Mouse (Mus musculus): ENCODE results near the gene Zbtb34. TPM values are rescaled to one million over a fixed set of nuclear protein-coding genes. Genes with fewer than 3 reads are reported as not detected.

Zbtb34 gene
- polyA plus RNA-seq, 1 experiment from 2014 or later: 3.8 TPM

GRCm38 (mm10) chr2:33439980-33440670 lies 9.0 kb upstream of the Zbtb34 start:
- peaks cover 23% of the 10 kb centered on the region for H3K4me1 ChIP-seq (ENCODE audit: control insufficient read depth, insufficient read depth, low read length)
- ATAC-seq (replicated peaks; ENCODE audit: extremely low read depth, insufficient read depth, low FRiP score): no peak

GRCm38 (mm10) chr2:33439471-33439881 lies 8.4 kb upstream of the Zbtb34 start:
- Histone ChIP-seq H3K9me3 (replicated peaks; ENCODE audit: control insufficient read depth, low read length) (no peaks in the 10 kb centered on the region), H3K4me2 (ENCODE audit: low read depth, low read length) (no peak overlapping the region), H3K36me3 (ENCODE audit: control insufficient read depth, insufficient read depth) (no peaks in the 10 kb centered on the region), H3K4me1 (ENCODE audit: control insufficient read depth, insufficient read depth, low read length) (peaks cover 16% of the 10 kb centered on the region), H3K9ac (ENCODE audit: low read length) (no peak overlapping the region), H3K4me3 (ENCODE audit: low read length) (no peak overlapping the region), H3K27ac (ENCODE audit: low read length) (no peak overlapping the region), H3K27me3 (ENCODE audit: control insufficient read depth, insufficient read depth, low read length) (0 out of 2 replicates have a peak, but pooled peaks cover 2% of the 10 kb centered on the region)
- WGBS: 35% methylated on average over 8 of the region's 8 CpGs
- no peak for ATAC-seq (replicated peaks; ENCODE audit: extremely low read depth, insufficient read depth, low FRiP score)

More at GRCm38 (mm10) chr2:33439980-33440670, 9.0 kb upstream of the Zbtb34 start:
- 29% methylated on average over 9 of the region's 9 CpGs for WGBS
- 0 out of 2 replicates have a peak, but pooled peaks cover 2% of the 10 kb centered on the region for H3K27me3 ChIP-seq (ENCODE audit: control insufficient read depth, insufficient read depth, low read length)
- H3K4me3 ChIP-seq (ENCODE audit: low read length): no peak overlapping the region
- H3K27ac ChIP-seq (ENCODE audit: low read length): no peak overlapping the region
- no peaks in the 10 kb centered on the region for H3K36me3 ChIP-seq (ENCODE audit: control insufficient read depth, insufficient read depth)
- no peaks in the 10 kb centered on the region for H3K9me3 ChIP-seq (replicated peaks; ENCODE audit: control insufficient read depth, low read length)
- no peak overlapping the region for H3K4me2 ChIP-seq (ENCODE audit: low read depth, low read length)
- H3K9ac ChIP-seq (ENCODE audit: low read length): no peak overlapping the region

GRCm38 (mm10) chr2:33438377-33438776 lies 7.3 kb upstream of the Zbtb34 start:
- H3K4me2 ChIP-seq (ENCODE audit: low read depth, low read length): no peak overlapping the region
- H3K27me3 ChIP-seq (ENCODE audit: control insufficient read depth, insufficient read depth, low read length): 0 out of 2 replicates have a peak, but pooled peaks cover 2% of the 10 kb centered on the region
- no peak overlapping the region for H3K9ac ChIP-seq (ENCODE audit: low read length)
- no peaks in the 10 kb centered on the region for H3K36me3 ChIP-seq (ENCODE audit: control insufficient read depth, insufficient read depth)
- no peak for ATAC-seq (replicated peaks; ENCODE audit: extremely low read depth, insufficient read depth, low FRiP score)
- H3K9me3 ChIP-seq (replicated peaks; ENCODE audit: control insufficient read depth, low read length): no peaks in the 10 kb centered on the region
- WGBS: 36% methylated on average over 2 of the region's 2 CpGs
- no peak overlapping the region for H3K4me3 ChIP-seq (ENCODE audit: low read length)
- peaks cover 12% of the 10 kb centered on the region for H3K4me1 ChIP-seq (ENCODE audit: control insufficient read depth, insufficient read depth, low read length)
- no peak overlapping the region for H3K27ac ChIP-seq (ENCODE audit: low read length)

- Histone ChIP-seq H3K9me3 (replicated peaks; ENCODE audit: control insufficient read depth, low read length) (no peaks in the 10 kb centered on the region), H3K4me1 (ENCODE audit: control insufficient read depth, insufficient read depth, low read length) (peaks cover 6% of the 10 kb centered on the region; the same call in 1 of the 2 replicates), H3K36me3 (ENCODE audit: control insufficient read depth, insufficient read depth) (no peaks in the 10 kb centered on the region), H3K4me3 (ENCODE audit: low read length) (no peak overlapping the region), H3K27ac (ENCODE audit: low read length) (no peak overlapping the region), H3K9ac (ENCODE audit: low read length) (no peak overlapping the region), H3K27me3 (ENCODE audit: control insufficient read depth, insufficient read depth, low read length) (0 out of 2 replicates have a peak, but pooled peaks cover 2% of the 10 kb centered on the region), H3K4me2 (ENCODE audit: low read depth, low read length) (no peak overlapping the region)
- WGBS: 58% methylated on average over 11 of the region's 11 CpGs
- ATAC-seq (replicated peaks; ENCODE audit: extremely low read depth, insufficient read depth, low FRiP score): no peak
Observed at GRCm38 (mm10) chr2:33437184-33437583, 6.1 kb upstream of the Zbtb34 start.

GRCm38 (mm10) chr2:33436035-33436580 lies 5.0 kb upstream of the Zbtb34 start:
- H3K9me3 ChIP-seq (replicated peaks; ENCODE audit: control insufficient read depth, low read length): no peaks in the 10 kb centered on the region
- no peak for ATAC-seq (replicated peaks; ENCODE audit: extremely low read depth, insufficient read depth, low FRiP score)
- peaks cover 6% of the 10 kb centered on the region; the same call in 1 of the 2 replicates for H3K4me1 ChIP-seq (ENCODE audit: control insufficient read depth, insufficient read depth, low read length)
- H3K4me3 ChIP-seq (ENCODE audit: low read length): peak overlapping the region; percentile 18; the same call in 1 of the 2 replicates
- 10% methylated on average over 16 of the region's 16 CpGs for WGBS
- no peaks in the 10 kb centered on the region for H3K36me3 ChIP-seq (ENCODE audit: control insufficient read depth, insufficient read depth)
- 0 out of 2 replicates have a peak, but pooled peaks cover 2% of the 10 kb centered on the region for H3K27me3 ChIP-seq (ENCODE audit: control insufficient read depth, insufficient read depth, low read length)
- peak overlapping the region; percentile 15; the same call in 1 of the 2 replicates for H3K27ac ChIP-seq (ENCODE audit: low read length)
- H3K4me2 ChIP-seq (ENCODE audit: low read depth, low read length): peak overlapping the region; percentile 48
- H3K9ac ChIP-seq (ENCODE audit: low read length): peak overlapping the region; percentile 51

GRCm38 (mm10) chr2:33435036-33435650 lies 4.0 kb upstream of the Zbtb34 start:
- Histone ChIP-seq H3K9ac (ENCODE audit: low read length) (no peak overlapping the region), H3K9me3 (replicated peaks; ENCODE audit: control insufficient read depth, low read length) (no peaks in the 10 kb centered on the region), H3K36me3 (ENCODE audit: control insufficient read depth, insufficient read depth) (no peaks in the 10 kb centered on the region), H3K4me1 (ENCODE audit: control insufficient read depth, insufficient read depth, low read length) (peaks cover 7% of the 10 kb centered on the region), H3K27ac (ENCODE audit: low read length) (no peak overlapping the region), H3K27me3 (ENCODE audit: control insufficient read depth, insufficient read depth, low read length) (no peaks in the 10 kb centered on the region), H3K4me3 (ENCODE audit: low read length) (no peak overlapping the region), H3K4me2 (ENCODE audit: low read depth, low read length) (no peak overlapping the region)
- no peak for ATAC-seq (replicated peaks; ENCODE audit: extremely low read depth, insufficient read depth, low FRiP score)
- 57% methylated on average over 8 of the region's 8 CpGs for WGBS

GRCm38 (mm10) chr2:33432877-33433276 lies 1.8 kb upstream of the Zbtb34 start:
- H3K27ac ChIP-seq (ENCODE audit: low read length): no peak overlapping the region
- H3K9ac ChIP-seq (ENCODE audit: low read length): no peak overlapping the region
- H3K4me3 ChIP-seq (ENCODE audit: low read length): no peak overlapping the region
- H3K4me2 ChIP-seq (ENCODE audit: low read depth, low read length): no peak overlapping the region
- peaks cover 11% of the 10 kb centered on the region for H3K4me1 ChIP-seq (ENCODE audit: control insufficient read depth, insufficient read depth, low read length)
- no peaks in the 10 kb centered on the region for H3K9me3 ChIP-seq (replicated peaks; ENCODE audit: control insufficient read depth, low read length)
- no peaks in the 10 kb centered on the region for H3K36me3 ChIP-seq (ENCODE audit: control insufficient read depth, insufficient read depth)
- no peaks in the 10 kb centered on the region for H3K27me3 ChIP-seq (ENCODE audit: control insufficient read depth, insufficient read depth, low read length)
- ATAC-seq (replicated peaks; ENCODE audit: extremely low read depth, insufficient read depth, low FRiP score): no peak
- 58% methylated on average over 5 of the region's 5 CpGs for WGBS

GRCm38 (mm10) chr2:33430081-33430770 lies 898 bp downstream of the Zbtb34 start:
- ATAC-seq (replicated peaks; ENCODE audit: extremely low read depth, insufficient read depth, low FRiP score): no peak
- WGBS: 8% methylated on average over 13 of the region's 13 CpGs
- peak overlapping the region; percentile 97 for H3K4me3 ChIP-seq (ENCODE audit: low read length)

More at GRCm38 (mm10) chr2:33430081-33430770, 898 bp downstream of the Zbtb34 start:
- 0 out of 2 replicates have a peak, but pooled peaks cover 6% of the 10 kb centered on the region for H3K36me3 ChIP-seq (ENCODE audit: control insufficient read depth, insufficient read depth)
- H3K4me1 ChIP-seq (ENCODE audit: control insufficient read depth, insufficient read depth, low read length): peaks cover 8% of the 10 kb centered on the region
- peak overlapping the region; percentile 98 for H3K9ac ChIP-seq (ENCODE audit: low read length)
- no peaks in the 10 kb centered on the region for H3K9me3 ChIP-seq (replicated peaks; ENCODE audit: control insufficient read depth, low read length)
- H3K27me3 ChIP-seq (ENCODE audit: control insufficient read depth, insufficient read depth, low read length): no peaks in the 10 kb centered on the region
- H3K4me2 ChIP-seq (ENCODE audit: low read depth, low read length): peak overlapping the region; percentile 71
- peak overlapping the region; percentile 68 for H3K27ac ChIP-seq (ENCODE audit: low read length)
